Mouse (Mus musculus) limb, embryonic 14.5 days (tissue): ENCODE measurements at regions not wholly inside any gene's neighbourhood (a gene's known extent, or its start where the extent isn't known, plus 50 kb on each side); places are given as distances from the start of the nearest gene placed in this dataset.
A peak's percentile ranks its signal among the peaks of the same experiment; 100 is the strongest.

ENCODE experiments used
- ATAC-seq: fragments of 200-750 bp; cut with Nextera tagmentation; 2 replicates; pipeline ENCODE4 v1.8.0; 2017; ENCODE audit warnings: low read depth, moderate number of reproducible peaks, moderate TSS enrichment; ENCODE audit not compliant: low FRiP score
- DNase-seq: peaks from one replicate; pipeline ENCODE4 v3.0.0-alpha.2; 2015; ENCODE audit warnings: low spot score
- H3K27ac ChIP-seq: fragments of 300-500 bp; sonication (generic); replicated peaks from 2 replicates; pipeline ENCODE4 v1.5.1; 2014; ENCODE audit warnings: low read depth, mild to moderate bottlenecking, low read length, moderate library complexity, mixed read lengths
- H3K27me3 ChIP-seq: fragments of 300-500 bp; sonication (generic); 2 replicates; pipeline ENCODE4 v1.6.1; 2014; ENCODE audit warnings: low read length, mixed read lengths; ENCODE audit not compliant: control insufficient read depth, insufficient read depth
- H3K36me3 ChIP-seq: fragments of 300-500 bp; sonication (generic); 2 replicates; pipeline ENCODE4 v1.6.1; 2014; ENCODE audit warnings: mild to moderate bottlenecking, low read length, moderate library complexity, mixed read lengths; ENCODE audit not compliant: control insufficient read depth, insufficient read depth
- H3K4me1 ChIP-seq: fragments of 300-500 bp; sonication (generic); 2 replicates; pipeline ENCODE4 v1.6.1; 2014; ENCODE audit warnings: antibody characterized with exemption, low read length, mixed read lengths; ENCODE audit not compliant: control insufficient read depth, insufficient read depth
- H3K4me2 ChIP-seq: fragments of 300-500 bp; sonication (generic); replicated peaks from 2 replicates; pipeline ENCODE4 v1.6.1; 2014; ENCODE audit warnings: low read depth, mild to moderate bottlenecking, low read length, moderate library complexity; ENCODE audit not compliant: severe bottlenecking
- H3K4me3 ChIP-seq: fragments of 300-500 bp; sonication (generic); replicated peaks from 2 replicates; pipeline ENCODE4 v1.5.1; 2014; ENCODE audit warnings: low read length
- H3K9ac ChIP-seq: fragments of 300-500 bp; sonication (generic); 2 replicates; pipeline ENCODE4 v1.6.1; 2014; ENCODE audit warnings: mild to moderate bottlenecking, low read depth, low read length, moderate library complexity; ENCODE audit not compliant: severe bottlenecking
- H3K9me3 ChIP-seq: fragments of 300-500 bp; sonication (generic); 2 replicates; pipeline ENCODE4 v1.6.1; 2016; ENCODE audit warnings: low read length; ENCODE audit not compliant: control insufficient read depth
- POLR2A ChIP-seq: fragments of 200-500 bp; IDR thresholded peaks from 2 replicates; pipeline ENCODE4 v1.8.0; 2012; ENCODE audit warnings: inconsistent platforms, mild to moderate bottlenecking, moderate library complexity, borderline replicate concordance; ENCODE audit not compliant: insufficient read depth, insufficient read length; ENCODE audit errors: extremely low read depth
- WGBS: fragments of 180-500 bp; shearing (Covaris S2); extraction: QIAGEN DNeasy Blood & Tissue Kit; methylation state at CpG from one replicate; pipeline ENCODE4 v1.1.7; 2014; 5-methylcytosine and 5-hydroxymethylcytosine counted together

DNA sequence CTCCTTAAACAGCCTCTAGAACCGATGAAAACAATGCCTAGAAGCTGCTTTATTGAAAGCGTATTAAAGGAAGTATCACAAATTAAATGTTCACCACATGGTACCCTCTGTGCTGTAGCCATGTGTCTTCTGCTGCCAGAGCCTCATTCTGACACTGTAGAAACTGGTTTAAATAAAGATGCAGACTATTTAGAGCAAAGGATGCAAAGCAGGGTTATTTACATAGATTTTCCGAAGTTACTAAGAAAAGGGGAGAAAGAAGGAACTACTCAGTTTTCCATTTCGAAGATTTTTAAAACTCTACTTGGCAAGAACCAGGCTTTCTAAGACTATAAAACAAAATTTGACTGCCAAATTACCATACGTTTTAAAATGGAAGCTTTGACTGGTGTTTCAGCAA lies 226.5 kb downstream of the Tle4 start:
- H3K36me3 ChIP-seq, result no peaks in the 10 kb centered on the region
- H3K4me1 ChIP-seq, result peaks cover 9% of the 10 kb centered on the region
- no peaks in the 10 kb centered on the region for H3K27me3 ChIP-seq
- no peak overlapping the region for H3K9ac ChIP-seq
- TF ChIP-seq POLR2A, result no peak
- no peaks in the 10 kb centered on the region for H3K9me3 ChIP-seq
- H3K27ac ChIP-seq, result no peak overlapping the region
- no peak overlapping the region for H3K4me3 ChIP-seq
- no peak for DNase-seq
- WGBS, result 55% methylated on average over 5 of the region's 5 CpGs
- H3K4me2 ChIP-seq, result no peak overlapping the region
- no peak for ATAC-seq

DNA sequence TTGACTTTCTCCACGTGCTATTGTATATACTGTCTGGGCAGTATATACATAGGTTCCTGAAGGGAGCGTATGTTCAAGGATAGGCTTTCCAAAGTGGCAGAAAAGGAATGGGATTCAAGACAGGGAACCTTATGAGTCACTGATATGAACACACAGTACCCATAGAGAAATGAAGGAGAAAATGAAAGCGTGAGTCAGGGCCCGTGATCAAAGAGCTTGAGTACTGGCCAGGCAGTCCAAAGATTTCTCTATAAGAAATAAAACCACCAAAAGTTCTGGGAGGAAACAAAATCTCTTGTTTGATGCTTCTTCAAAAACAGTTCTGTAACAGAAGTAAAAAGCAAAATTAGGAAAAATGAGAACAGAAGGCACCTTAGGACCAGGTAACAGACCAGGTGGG lies 223.9 kb downstream of the Tle4 start:
- Histone ChIP-seq H3K9me3 (no peaks in the 10 kb centered on the region), H3K27ac (no peak overlapping the region), H3K36me3 (no peaks in the 10 kb centered on the region), H3K27me3 (no peaks in the 10 kb centered on the region), H3K4me3 (no peak overlapping the region), H3K4me1 (peaks cover 9% of the 10 kb centered on the region), H3K4me2 (no peak overlapping the region), H3K9ac (no peak overlapping the region)
- ATAC-seq, result no peak
- 90% methylated on average over 4 of the region's 4 CpGs for WGBS
- DNase-seq, result no peak
- TF ChIP-seq POLR2A, result no peak

DNA sequence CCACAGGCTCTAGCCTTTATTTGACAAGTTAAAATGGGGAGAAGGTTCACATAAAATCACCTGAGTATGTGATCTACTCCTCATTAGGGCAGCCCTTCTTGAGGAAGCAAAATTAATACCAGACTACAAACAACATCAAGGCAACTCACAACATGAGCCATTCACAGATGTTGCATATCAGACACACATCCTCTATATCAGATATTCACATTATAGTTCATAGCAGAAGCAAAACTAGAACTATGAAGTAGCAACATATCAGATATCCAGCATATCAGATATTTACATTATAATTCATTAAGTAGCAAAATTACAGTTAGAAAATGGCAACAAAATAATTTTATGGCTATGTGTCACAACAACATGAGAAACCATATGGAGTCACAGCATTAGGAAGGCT lies 217.0 kb downstream of the Tle4 start:
- H3K4me2 ChIP-seq, result no peak overlapping the region
- no peaks in the 10 kb centered on the region for H3K27me3 ChIP-seq
- no peaks in the 10 kb centered on the region for H3K36me3 ChIP-seq
- H3K27ac ChIP-seq, result no peak overlapping the region
- TF ChIP-seq POLR2A, result no peak
- DNase-seq, result no peak
- no peak overlapping the region for H3K9ac ChIP-seq
- H3K4me1 ChIP-seq, result no peaks in the 10 kb centered on the region
- H3K4me3 ChIP-seq, result no peak overlapping the region
- no peaks in the 10 kb centered on the region for H3K9me3 ChIP-seq
- ATAC-seq, result no peak

GRCm38 (mm10) chr19:14387796-14388195 lies 210.1 kb downstream of the Tle4 start:
- WGBS, result 75% methylated on average over 5 of the region's 5 CpGs
- H3K9me3 ChIP-seq, result no peaks in the 10 kb centered on the region
- no peaks in the 10 kb centered on the region for H3K27me3 ChIP-seq
- H3K4me1 ChIP-seq, result no peaks in the 10 kb centered on the region
- H3K27ac ChIP-seq, result no peak overlapping the region
- no peak for DNase-seq
- H3K4me3 ChIP-seq, result no peak overlapping the region
- H3K4me2 ChIP-seq, result no peak overlapping the region
- no peak overlapping the region for H3K9ac ChIP-seq
- TF ChIP-seq POLR2A, result no peak
- H3K36me3 ChIP-seq, result no peaks in the 10 kb centered on the region
- ATAC-seq, result no peak

GRCm38 (mm10) chr19:14388539-14388938 lies 209.3 kb downstream of the Tle4 start:
- Histone ChIP-seq H3K4me3 (no peak overlapping the region), H3K4me2 (no peak overlapping the region), H3K9ac (no peak overlapping the region), H3K9me3 (no peaks in the 10 kb centered on the region), H3K36me3 (no peaks in the 10 kb centered on the region), H3K4me1 (no peaks in the 10 kb centered on the region), H3K27me3 (no peaks in the 10 kb centered on the region), H3K27ac (no peak overlapping the region)
- no peak for TF ChIP-seq POLR2A
- no peak for ATAC-seq
- WGBS, result 37% methylated on average over 4 of the region's 4 CpGs
- no peak for DNase-seq

DNA sequence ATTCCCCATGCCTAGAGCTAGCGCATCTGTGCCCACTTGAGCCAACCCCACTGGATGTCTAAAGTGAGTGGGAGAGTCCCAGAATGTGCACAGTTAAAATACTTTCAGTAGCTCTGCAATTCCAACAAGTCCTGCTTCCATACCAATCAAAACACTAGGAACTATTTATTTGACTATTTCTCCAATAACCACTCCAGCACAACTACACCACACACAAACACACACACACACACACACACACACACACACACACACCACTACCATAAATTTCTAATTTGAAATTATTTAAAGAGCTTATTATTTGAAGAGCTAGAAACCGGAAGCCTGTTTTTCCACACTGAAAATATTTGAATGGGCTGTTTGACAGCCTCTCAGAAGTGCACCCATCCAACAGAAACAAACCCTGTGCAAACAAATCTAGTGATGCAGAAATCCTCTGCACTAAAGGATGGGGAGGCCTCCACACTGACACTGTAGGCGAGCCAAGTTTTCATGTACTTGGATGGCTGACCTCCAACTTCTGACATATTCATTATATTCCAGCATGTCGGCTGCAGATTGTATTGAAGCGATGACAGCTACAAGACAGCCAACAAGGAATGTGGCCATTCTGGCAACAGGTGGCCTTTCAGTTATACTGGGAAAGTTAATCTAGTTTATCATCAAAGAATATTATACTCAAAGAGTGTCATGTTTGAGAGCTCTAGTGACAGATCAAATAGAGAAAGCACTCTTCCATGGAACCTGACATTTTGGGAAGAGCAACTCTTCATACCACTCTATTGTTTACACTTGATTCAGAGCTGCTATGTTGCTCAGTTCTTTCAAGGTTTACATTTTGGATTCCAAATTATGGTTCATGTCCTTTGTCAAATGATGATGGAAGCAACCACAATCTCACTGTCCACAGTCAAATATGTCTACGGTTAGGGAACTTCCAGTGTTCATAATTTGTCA lies 207.7 kb downstream of the Tle4 start:
- DNase-seq (peak; percentile 47), ATAC-seq (peak; percentile 60; the same call in 1 of the 2 replicates)
- no peak overlapping the region for H3K9ac ChIP-seq
- WGBS, result 73% methylated on average over 6 of the region's 6 CpGs
- no peak overlapping the region for H3K27ac ChIP-seq
- H3K9me3 ChIP-seq, result no peaks in the 10 kb centered on the region
- H3K4me1 ChIP-seq, result no peaks in the 10 kb centered on the region
- no peak overlapping the region for H3K4me2 ChIP-seq
- H3K27me3 ChIP-seq, result no peaks in the 10 kb centered on the region
- no peak overlapping the region for H3K4me3 ChIP-seq
- TF ChIP-seq POLR2A, result no peak
- no peaks in the 10 kb centered on the region for H3K36me3 ChIP-seq
